Mouse (Mus musculus) lung, embryonic 14.5 days (tissue): ENCODE data around the gene D17Wsu92e. TPM values are rescaled to one million over a fixed set of nuclear protein-coding genes. Genes with fewer than 3 reads are reported as not detected.

Source experiments
- ATAC-seq: fragments of 200-750 bp; cut with Nextera tagmentation; 2 replicates; pipeline ENCODE4 v1.8.0; 2017; ENCODE audit warnings: mild to moderate bottlenecking, moderate TSS enrichment, moderate library complexity; ENCODE audit not compliant: insufficient read depth
- DNase-seq: peaks from one replicate; pipeline ENCODE4 v3.0.0-alpha.2; 2015
- H3K27ac ChIP-seq: fragments of 300-500 bp; sonication (generic); 2 replicates; pipeline ENCODE4 v1.5.1; 2014; ENCODE audit warnings: low read depth, mild to moderate bottlenecking, moderate library complexity
- H3K27me3 ChIP-seq: fragments of 300-500 bp; sonication (generic); 2 replicates; pipeline ENCODE4 v1.6.1; 2014; ENCODE audit warnings: low read length, control low read depth; ENCODE audit not compliant: insufficient read depth
- H3K36me3 ChIP-seq: fragments of 300-500 bp; sonication (generic); 2 replicates; pipeline ENCODE4 v1.6.1; 2014; ENCODE audit warnings: control low read depth; ENCODE audit not compliant: insufficient read depth
- H3K4me1 ChIP-seq: fragments of 300-500 bp; sonication (generic); 2 replicates; pipeline ENCODE4 v1.6.1; 2014; ENCODE audit warnings: antibody characterized with exemption, control low read depth; ENCODE audit not compliant: insufficient read depth
- H3K4me2 ChIP-seq: fragments of 300-500 bp; sonication (generic); 2 replicates; pipeline ENCODE4 v1.6.1; 2014; ENCODE audit warnings: mild to moderate bottlenecking
- H3K4me3 ChIP-seq: fragments of 300-500 bp; sonication (generic); 2 replicates; pipeline ENCODE4 v1.5.1; 2014; ENCODE audit warnings: low read depth, low read length
- H3K9ac ChIP-seq: fragments of 300-500 bp; sonication (generic); 2 replicates; pipeline ENCODE4 v1.6.1; 2014
- H3K9me3 ChIP-seq: fragments of 300-500 bp; sonication (generic); 2 replicates; pipeline ENCODE4 v1.6.1; 2016; ENCODE audit warnings: low read depth, low read length, control low read depth
- CTCF ChIP-seq: IDR thresholded peaks from 2 replicates; pipeline ENCODE4 v1.5.1; 2016; ENCODE audit warnings: antibody characterized with exemption, low read depth
- WGBS: fragments of 180-500 bp; shearing (Covaris S2); extraction: QIAGEN DNeasy Blood & Tissue Kit; methylation state at CpG from one replicate; pipeline ENCODE4 v1.1.7; 2014; 5-methylcytosine and 5-hydroxymethylcytosine counted together
- polyA plus RNA-seq: library from polyadenylated mRNA; unstranded; fragments of >200 nt; fragmentation: Nextera tagmentation; extraction: Ambion mirVana; gene quantifications from 2 replicates; pipeline ENCODE4 v1.2.1, GENCODE M21; 2014

Gene D17Wsu92e
- 19.5 and 20.3 TPM in 2 replicates for polyA plus RNA-seq

DNA sequence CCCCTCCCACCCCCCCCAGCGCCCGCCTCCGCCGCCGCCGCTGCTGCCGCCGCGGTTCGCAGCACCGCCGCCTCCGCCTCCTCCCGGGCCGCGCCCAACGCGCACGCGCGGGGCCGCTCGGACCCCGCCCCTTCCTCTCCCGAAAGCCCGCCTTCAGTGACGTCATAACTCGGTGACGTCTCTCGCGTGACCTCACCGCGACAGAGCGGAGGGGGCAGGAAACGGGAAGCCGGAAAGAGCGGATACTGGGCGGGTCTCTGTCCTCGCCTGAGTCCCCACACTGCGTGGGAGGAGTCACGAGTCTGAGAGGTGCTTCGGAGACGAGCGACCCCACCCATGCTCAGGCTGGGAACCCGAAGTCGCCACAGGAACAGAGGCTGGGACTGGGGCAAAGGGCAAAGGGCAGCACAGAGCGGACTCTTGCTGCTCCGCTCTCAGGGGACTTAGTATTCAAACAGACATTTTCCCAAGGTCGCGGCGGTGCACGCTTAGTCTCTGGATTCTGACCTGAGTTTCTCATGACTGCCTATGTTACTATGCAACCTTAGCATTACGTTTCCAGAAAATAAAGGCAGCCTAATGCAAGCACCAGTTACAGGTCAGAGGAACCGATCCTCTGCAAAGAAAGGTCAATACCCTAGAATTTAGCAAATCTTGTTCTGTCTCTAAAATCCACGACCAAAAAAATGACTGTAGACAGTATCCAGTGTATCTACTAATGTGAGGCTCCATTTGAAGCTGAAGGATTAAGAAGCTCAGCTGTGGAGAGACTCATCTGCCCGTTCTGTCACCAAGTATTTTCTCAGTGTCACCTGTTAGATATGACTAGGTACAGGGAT, at the start of gene D17Wsu92e:
D17Wsu92e (minus strand) TSS at position 81 of the 839 bp plus-strand sequence.
- Histone ChIP-seq H3K27me3 (no peaks in the 10 kb centered on the region), H3K4me2 (peak within 1 kb of the TSS; percentile 96), H3K4me1 (peaks cover 11% of the 10 kb centered on the region), H3K4me3 (peak within 1 kb of the TSS; percentile 93), H3K9ac (peak within 1 kb of the TSS; percentile 93), H3K36me3 (no peaks in the 10 kb centered on the region), H3K9me3 (no peaks in the 10 kb centered on the region), H3K27ac (peak within 1 kb of the TSS; percentile 85)
- peak; percentile 94 for ATAC-seq
- TF ChIP-seq CTCF, result no peak
- peak; percentile 100 for DNase-seq
- 3% methylated on average over 29 of the region's 56 CpGs for WGBS

DNA sequence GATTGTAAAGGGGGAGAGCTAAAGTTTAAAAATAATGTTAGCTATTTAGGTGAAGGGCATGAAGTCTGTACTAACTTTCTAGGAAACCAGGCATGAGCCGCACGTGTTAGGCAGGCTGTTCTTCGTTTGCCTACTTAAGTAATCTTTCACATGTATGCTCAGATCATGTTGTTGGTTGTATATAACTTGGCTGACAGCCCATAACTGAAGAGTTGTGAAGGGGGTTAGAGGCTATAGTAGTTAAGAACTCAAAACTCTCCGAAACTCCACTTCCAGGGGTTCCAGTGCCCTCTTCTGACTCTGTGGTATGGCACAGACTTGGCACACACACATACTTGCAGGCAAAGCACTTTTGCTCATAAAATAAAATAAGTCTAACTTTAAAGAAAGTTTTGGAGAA, 46.3 kb upstream of the D17Wsu92e start:
- no peak for TF ChIP-seq CTCF
- no peak for ATAC-seq
- WGBS, result 52% methylated on average over 4 of the region's 4 CpGs

DNA sequence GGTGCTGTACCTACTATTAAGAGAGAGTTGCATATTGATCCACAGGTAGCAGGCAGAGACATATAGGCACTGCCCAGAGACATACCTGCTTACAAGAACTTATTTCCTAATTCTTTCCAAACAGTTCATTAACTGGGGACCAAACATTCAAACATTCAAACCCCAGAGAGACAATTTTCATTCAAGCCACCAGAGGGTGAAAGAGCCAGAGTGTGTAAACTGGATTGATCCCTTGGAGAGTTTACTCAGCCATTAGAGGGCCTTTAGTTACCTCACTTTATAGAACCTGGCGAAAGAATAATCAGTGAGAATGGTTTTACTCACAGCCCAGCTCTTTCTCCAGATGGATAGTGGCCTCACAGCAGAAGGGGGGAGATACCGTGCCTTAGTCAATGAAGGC, 45.0 kb upstream of the D17Wsu92e start:
- Histone ChIP-seq H3K9ac (no peak overlapping the region), H3K4me2 (no peak overlapping the region), H3K27ac (no peak overlapping the region), H3K27me3 (no peaks in the 10 kb centered on the region), H3K4me1 (no peaks in the 10 kb centered on the region), H3K9me3 (no peaks in the 10 kb centered on the region), H3K36me3 (no peaks in the 10 kb centered on the region), H3K4me3 (no peak overlapping the region)
- WGBS, result 79% methylated on average over 2 of the region's 2 CpGs
- DNase-seq (peak; percentile 11), ATAC-seq (no peak)
- TF ChIP-seq CTCF, result no peak

More for the DNA sequence above, 46.3 kb upstream of the D17Wsu92e start:
- Histone ChIP-seq H3K36me3 (no peaks in the 10 kb centered on the region), H3K4me2 (no peak overlapping the region), H3K27ac (no peak overlapping the region), H3K9me3 (no peaks in the 10 kb centered on the region), H3K4me3 (no peak overlapping the region), H3K4me1 (no peaks in the 10 kb centered on the region), H3K9ac (no peak overlapping the region), H3K27me3 (no peaks in the 10 kb centered on the region)
- DNase-seq, result peak; percentile 38

- TF ChIP-seq CTCF, result no peak
- DNase-seq (no peak), ATAC-seq (no peak)
- no peak overlapping the region for H3K9ac ChIP-seq
- H3K27me3 ChIP-seq, result no peaks in the 10 kb centered on the region
- no peak overlapping the region for H3K27ac ChIP-seq
- 35% methylated on average over 2 of the region's 2 CpGs for WGBS
- H3K36me3 ChIP-seq, result peaks cover 4% of the 10 kb centered on the region
- H3K4me3 ChIP-seq, result no peak overlapping the region
- peaks cover 12% of the 10 kb centered on the region for H3K4me1 ChIP-seq
- no peaks in the 10 kb centered on the region for H3K9me3 ChIP-seq
- H3K4me2 ChIP-seq, result no peak overlapping the region
Measured at GRCm38 (mm10) chr17:27859131-27859530, 38.7 kb upstream of the D17Wsu92e start.

- Histone ChIP-seq H3K9ac (peak overlapping the region; percentile 84), H3K36me3 (peaks cover 13% of the 10 kb centered on the region), H3K4me2 (peak overlapping the region; percentile 93), H3K27me3 (no peaks in the 10 kb centered on the region), H3K4me3 (peak overlapping the region; percentile 92), H3K27ac (no peak overlapping the region), H3K4me1 (peaks cover 12% of the 10 kb centered on the region), H3K9me3 (no peaks in the 10 kb centered on the region)
- no peak for DNase-seq
- WGBS, result 30% methylated on average over 11 of the region's 11 CpGs
- no peak for TF ChIP-seq CTCF
- ATAC-seq, result no peak
Measured at GRCm38 (mm10) chr17:27857649-27858475, 37.4 kb upstream of the D17Wsu92e start.

DNA sequence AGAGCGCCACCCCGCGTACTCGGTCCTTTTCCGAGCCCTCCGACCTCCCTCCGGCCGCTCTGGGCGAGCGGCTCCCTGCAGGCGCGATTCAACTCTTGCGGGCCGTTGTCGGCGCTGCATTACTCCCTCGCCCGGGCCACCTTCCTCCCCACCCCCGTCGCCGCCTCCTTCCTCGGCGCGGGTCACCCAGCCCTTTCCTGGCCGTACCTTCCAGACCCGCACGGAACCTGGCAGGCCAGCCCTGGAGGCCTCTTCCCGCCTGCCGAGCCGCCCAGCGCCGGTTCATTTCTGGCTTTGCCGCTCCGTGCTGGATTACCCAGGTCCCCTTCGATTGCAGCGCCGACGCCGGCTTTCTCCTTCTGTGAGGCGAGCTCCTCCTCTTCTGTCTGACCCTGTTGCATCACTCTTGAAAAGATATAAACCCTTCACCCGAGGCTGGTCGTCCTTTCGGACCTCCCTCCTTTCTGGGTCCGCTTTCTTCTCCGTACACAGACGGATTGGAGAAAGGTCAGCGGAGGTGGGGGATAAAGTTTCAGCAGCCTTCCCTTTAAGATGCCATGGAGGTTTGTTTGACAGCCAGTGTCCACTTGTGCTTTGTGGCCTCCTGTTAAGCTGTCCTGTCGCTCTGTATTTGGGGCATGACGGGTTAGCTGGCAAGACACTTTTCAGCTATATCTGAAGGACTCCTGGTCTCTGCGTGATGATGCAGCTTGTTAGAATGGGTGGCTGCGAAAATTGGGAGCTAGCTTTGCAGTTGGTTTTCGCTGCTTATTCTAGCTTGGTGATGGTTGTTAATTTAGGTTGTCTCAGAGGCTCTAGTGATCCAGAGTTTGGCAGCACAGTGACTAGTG, 36.6 kb upstream of the D17Wsu92e start:
- H3K4me1 ChIP-seq, result peaks cover 12% of the 10 kb centered on the region
- H3K4me3 ChIP-seq, result peak overlapping the region; percentile 92
- no peaks in the 10 kb centered on the region for H3K9me3 ChIP-seq
- peak overlapping the region; percentile 84 for H3K9ac ChIP-seq
- no peaks in the 10 kb centered on the region for H3K27me3 ChIP-seq
- peak overlapping the region; percentile 93 for H3K4me2 ChIP-seq
- WGBS, result 1% methylated on average over 52 of the region's 52 CpGs
- TF ChIP-seq CTCF, result peak; percentile 14; the same call in 1 of the 2 replicates
- DNase-seq (peak; percentile 75), ATAC-seq (peak; percentile 81)
- peaks cover 21% of the 10 kb centered on the region for H3K36me3 ChIP-seq
- H3K27ac ChIP-seq, result peak overlapping the region; percentile 83
